Mouse (Mus musculus) liver, embryonic 15.5 days (tissue): ENCODE data around the gene Etfb. TPM values are rescaled to one million over a fixed set of nuclear protein-coding genes. Genes with fewer than 3 reads are reported as not detected.
"Not testable (repeated sequence)": the region's sequence is repeated elsewhere in the genome, so short reads cannot be mapped to it uniquely, and the experiment has no call there.

Experiments
- ATAC-seq: fragments of 200-750 bp; cut with Nextera tagmentation; 2 replicates; pipeline ENCODE4 v1.8.0; 2017; ENCODE audit warnings: moderate number of reproducible peaks, mild to moderate bottlenecking, moderate library complexity; ENCODE audit not compliant: insufficient read depth
- H3K27ac ChIP-seq: fragments of 300-500 bp; sonication (generic); replicated peaks from 2 replicates; pipeline ENCODE4 v1.5.1; 2015; ENCODE audit warnings: mild to moderate bottlenecking, inconsistent platforms
- H3K27me3 ChIP-seq: fragments of 300-500 bp; sonication (generic); 2 replicates; pipeline ENCODE4 v1.6.1; 2015; ENCODE audit warnings: mild to moderate bottlenecking, inconsistent platforms
- H3K36me3 ChIP-seq: fragments of 300-500 bp; sonication (generic); replicated peaks from 2 replicates; pipeline ENCODE4 v1.6.1; 2015; ENCODE audit warnings: moderate library complexity, mild to moderate bottlenecking, inconsistent platforms
- H3K4me1 ChIP-seq: fragments of 300-500 bp; sonication (generic); replicated peaks from 2 replicates; pipeline ENCODE4 v1.6.1; 2015; ENCODE audit warnings: inconsistent platforms
- H3K4me2 ChIP-seq: fragments of 300-500 bp; sonication (generic); 2 replicates; pipeline ENCODE4 v1.6.1; 2015; ENCODE audit warnings: moderate library complexity, mild to moderate bottlenecking, inconsistent platforms
- H3K4me3 ChIP-seq: fragments of 300-500 bp; sonication (generic); replicated peaks from 2 replicates; pipeline ENCODE4 v1.5.1; 2015; ENCODE audit warnings: mild to moderate bottlenecking, inconsistent platforms
- H3K9ac ChIP-seq: fragments of 300-500 bp; sonication (generic); 2 replicates; pipeline ENCODE4 v1.6.1; 2015; ENCODE audit warnings: moderate library complexity, mild to moderate bottlenecking, inconsistent platforms
- H3K9me3 ChIP-seq: fragments of 300-500 bp; sonication (generic); replicated peaks from 2 replicates; pipeline ENCODE4 v1.6.1; 2016; ENCODE audit warnings: inconsistent platforms
- WGBS: fragments of 180-500 bp; shearing (Covaris S2); methylation state at CpG from one replicate; pipeline ENCODE4 v1.1.7; 2015; ENCODE audit warnings: mixed read lengths; ENCODE audit not compliant: insufficient replicate concordance; 5-methylcytosine and 5-hydroxymethylcytosine counted together
- polyA plus RNA-seq: library from polyadenylated mRNA; unstranded; fragments of >200 nt; fragmentation: Nextera tagmentation; extraction: Ambion mirVana; gene quantifications from 2 replicates; pipeline ENCODE4 v1.2.1, GENCODE M21; 2015

The Etfb gene
- 283 and 325 TPM in 2 replicates for polyA plus RNA-seq

GRCm38 (mm10) chr7:43443917-43444293 is at the start of gene Etfb, which contains the start of gene Gm45233:
Etfb (plus strand) TSS chr7:43444083.
Gm45233 (plus strand) TSS chr7:43444128.
- Histone ChIP-seq H3K4me3 (peak within 1 kb of the TSS; percentile 75), H3K9ac (peak within 1 kb of the TSS; percentile 61), H3K27ac (peak within 1 kb of the TSS; percentile 91), H3K4me2 (peak within 1 kb of the TSS; percentile 99), H3K4me1 (peaks cover 55% of the 10 kb centered on the region), H3K9me3 (no peaks in the 10 kb centered on the region), H3K27me3 (no peaks in the 10 kb centered on the region), H3K36me3 (no peaks in the 10 kb centered on the region)
- peak; percentile 93 for ATAC-seq
- WGBS, result under 1% methylated on average over 27 of the region's 27 CpGs

- H3K9me3 ChIP-seq, result no peaks in the 10 kb centered on the region
- H3K36me3 ChIP-seq, result no peaks in the 10 kb centered on the region
- H3K27me3 ChIP-seq, result no peaks in the 10 kb centered on the region
- H3K4me1 ChIP-seq, result no peaks in the 10 kb centered on the region
- 57% methylated on average over 2 of the region's 2 CpGs for WGBS
- ATAC-seq, result no peak
- H3K4me3 ChIP-seq, result no peak overlapping the region
- H3K9ac ChIP-seq, result no peak overlapping the region
- no peak overlapping the region for H3K4me2 ChIP-seq
- no peak overlapping the region for H3K27ac ChIP-seq
These were observed 44.4 kb upstream of the Etfb start for GRCm38 (mm10) chr7:43399501-43399900.

DNA sequence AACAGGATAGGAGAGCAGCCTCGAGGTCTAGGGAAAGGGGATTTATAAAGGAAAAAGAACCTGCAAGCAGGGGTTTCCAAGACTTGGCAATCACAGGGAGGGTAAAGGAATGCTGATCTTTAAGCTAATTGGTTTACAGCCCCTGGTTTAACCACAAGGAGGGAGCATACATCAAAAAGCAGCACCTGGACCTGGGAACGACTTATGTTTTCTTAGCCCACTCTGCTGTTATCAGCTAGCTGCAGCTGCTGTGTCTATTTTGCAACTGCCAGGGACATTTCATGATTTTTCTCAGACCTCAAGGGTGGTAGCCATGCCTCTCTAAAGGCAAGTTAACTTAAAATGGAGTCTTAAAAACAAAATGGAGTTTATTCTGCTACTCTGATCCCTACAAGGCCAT is 41.2 kb upstream of the Etfb start:
- H3K27ac ChIP-seq, result no peak overlapping the region
- no peaks in the 10 kb centered on the region for H3K4me1 ChIP-seq
- 15% methylated on average over 2 of the region's 2 CpGs for WGBS
- ATAC-seq, result no peak
- H3K36me3 ChIP-seq, result no peaks in the 10 kb centered on the region
- no peak overlapping the region for H3K4me3 ChIP-seq
- no peaks in the 10 kb centered on the region for H3K9me3 ChIP-seq
- no peak overlapping the region for H3K4me2 ChIP-seq
- no peak overlapping the region for H3K9ac ChIP-seq
- no peaks in the 10 kb centered on the region for H3K27me3 ChIP-seq

DNA sequence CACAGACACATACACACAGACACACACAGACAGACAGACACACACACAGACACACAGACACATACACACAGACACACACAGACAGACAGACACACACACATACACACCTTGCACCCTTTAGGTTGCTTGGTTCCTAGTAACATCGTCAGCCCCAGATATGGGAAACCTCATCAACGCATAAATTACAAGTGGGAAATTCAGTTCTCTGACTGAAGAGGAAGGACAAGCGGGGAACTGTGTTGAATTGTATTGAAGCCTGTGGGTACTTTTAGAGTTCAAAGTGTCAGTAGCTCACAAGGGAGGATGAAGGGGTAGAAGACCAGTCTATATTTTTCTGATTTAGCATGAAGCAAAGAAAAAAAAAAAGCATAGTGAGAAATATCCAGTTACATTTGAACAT is 36.3 kb upstream of the Etfb start:
- Histone ChIP-seq H3K9ac (no peak overlapping the region), H3K27me3 (no peaks in the 10 kb centered on the region), H3K4me2 (no peak overlapping the region), H3K4me1 (no peaks in the 10 kb centered on the region), H3K4me3 (no peak overlapping the region), H3K36me3 (no peaks in the 10 kb centered on the region), H3K27ac (no peak overlapping the region), H3K9me3 (no peaks in the 10 kb centered on the region)
- ATAC-seq, result no peak
- 53% methylated on average over 3 of the region's 3 CpGs for WGBS

- Histone ChIP-seq H3K36me3 (no peaks in the 10 kb centered on the region), H3K4me3 (no peak within 1 kb of the TSS), H3K9me3 (no peaks in the 10 kb centered on the region), H3K4me1 (no peaks in the 10 kb centered on the region), H3K9ac (no peak within 1 kb of the TSS), H3K27ac (no peak within 1 kb of the TSS), H3K4me2 (no peak within 1 kb of the TSS; the same call in 1 of the 2 replicates), H3K27me3 (no peaks in the 10 kb centered on the region)
- 26% methylated on average over 4 of the region's 4 CpGs for WGBS
- no peak for ATAC-seq
These were observed 35.7 kb upstream of the Etfb start, which contains the start of gene Siglecg for GRCm38 (mm10) chr7:43408131-43408553. Siglecg (plus strand) TSS chr7:43408204.

GRCm38 (mm10) chr7:43409084-43409483 is 34.8 kb upstream of the Etfb start:
- H3K4me1 ChIP-seq, result no peaks in the 10 kb centered on the region
- no peak overlapping the region for H3K4me2 ChIP-seq
- WGBS, result 67% methylated on average over 3 of the region's 3 CpGs
- no peaks in the 10 kb centered on the region for H3K36me3 ChIP-seq
- no peak overlapping the region for H3K9ac ChIP-seq
- H3K9me3 ChIP-seq, result no peaks in the 10 kb centered on the region
- H3K4me3 ChIP-seq, result no peak overlapping the region
- no peak overlapping the region for H3K27ac ChIP-seq
- no peak for ATAC-seq
- no peaks in the 10 kb centered on the region for H3K27me3 ChIP-seq

GRCm38 (mm10) chr7:43411724-43412123 is 32.2 kb upstream of the Etfb start:
- H3K4me2 ChIP-seq, H3K4me1 ChIP-seq, H3K4me3 ChIP-seq, H3K9me3 ChIP-seq, H3K36me3 ChIP-seq, ATAC-seq, H3K9ac ChIP-seq, H3K27ac ChIP-seq, H3K27me3 ChIP-seq: not testable (repeated sequence)
- WGBS, result 30% methylated on average over 4 of the region's 4 CpGs

GRCm38 (mm10) chr7:43417298-43417697 is 26.6 kb upstream of the Etfb start:
- Histone ChIP-seq H3K4me3 (no peak overlapping the region), H3K9me3 (no peaks in the 10 kb centered on the region), H3K36me3 (no peaks in the 10 kb centered on the region), H3K4me1 (no peaks in the 10 kb centered on the region), H3K9ac (no peak overlapping the region), H3K27me3 (no peaks in the 10 kb centered on the region), H3K4me2 (no peak overlapping the region), H3K27ac (no peak overlapping the region)
- WGBS, result 76% methylated on average over 10 of the region's 10 CpGs
- no peak for ATAC-seq

GRCm38 (mm10) chr7:43422995-43423617 is 20.8 kb upstream of the Etfb start:
- 10% methylated on average over 11 of the region's 11 CpGs for WGBS
- H3K27ac ChIP-seq, result no peak overlapping the region
- ATAC-seq, result peak; percentile 79
- no peaks in the 10 kb centered on the region; the same call in 1 of the 2 replicates for H3K4me1 ChIP-seq
- no peak overlapping the region for H3K9ac ChIP-seq
- no peak overlapping the region for H3K4me3 ChIP-seq
- H3K36me3 ChIP-seq, result no peaks in the 10 kb centered on the region
- H3K4me2 ChIP-seq, result no peak overlapping the region; the same call in 1 of the 2 replicates
- no peaks in the 10 kb centered on the region for H3K27me3 ChIP-seq
- no peaks in the 10 kb centered on the region for H3K9me3 ChIP-seq

GRCm38 (mm10) chr7:43423991-43424625 is 19.8 kb upstream of the Etfb start:
- no peaks in the 10 kb centered on the region for H3K9me3 ChIP-seq
- H3K9ac ChIP-seq, result no peak overlapping the region
- 48% methylated on average over 3 of the region's 3 CpGs for WGBS
- H3K4me1 ChIP-seq, result no peaks in the 10 kb centered on the region; the same call in 1 of the 2 replicates
- no peak overlapping the region for H3K27ac ChIP-seq
- no peak overlapping the region for H3K4me2 ChIP-seq
- no peak for ATAC-seq
- no peak overlapping the region for H3K4me3 ChIP-seq
- H3K36me3 ChIP-seq, result no peaks in the 10 kb centered on the region
- no peaks in the 10 kb centered on the region for H3K27me3 ChIP-seq

GRCm38 (mm10) chr7:43427406-43427805 is 16.5 kb upstream of the Etfb start, which contains the start of gene Lim2:
Lim2 (plus strand) TSS chr7:43427670.
- Histone ChIP-seq H3K4me3 (no peak within 1 kb of the TSS), H3K9me3 (no peaks in the 10 kb centered on the region), H3K4me2 (no peak within 1 kb of the TSS), H3K36me3 (no peaks in the 10 kb centered on the region), H3K27ac (no peak within 1 kb of the TSS), H3K9ac (no peak within 1 kb of the TSS), H3K27me3 (no peaks in the 10 kb centered on the region), H3K4me1 (no peaks in the 10 kb centered on the region; the same call in 1 of the 2 replicates)
- ATAC-seq, result no peak
- WGBS, result 43% methylated on average over 8 of the region's 8 CpGs
